Mouse (Mus musculus): ENCODE results near the gene Cfap54. TPM values are rescaled to one million over a fixed set of nuclear protein-coding genes. Genes with fewer than 3 reads are reported as not detected.

Cfap54 gene
- polyA plus RNA-seq, 1 experiment: 0.44 TPM

GRCm38 (mm10) chr10:92934506-92934905 lies 146.9 kb downstream of the Cfap54 start:
- Histone ChIP-seq H3K4me3 (ENCODE audit: control insufficient read depth, insufficient read depth, low read length) (no peak overlapping the region), H3K36me3 (ENCODE audit: control insufficient read depth, insufficient read depth, low read length) (no peaks in the 10 kb centered on the region), H3K27me3 (ENCODE audit: control insufficient read depth, insufficient read depth, low read length) (no peaks in the 10 kb centered on the region), H3K4me1 (replicated peaks; ENCODE audit: control insufficient read depth, insufficient read depth, low read length) (no peaks in the 10 kb centered on the region), H3K27ac (ENCODE audit: control insufficient read depth, insufficient read depth, low read length) (no peak overlapping the region)
- no peak for TF ChIP-seq POLR2A (IDR thresholded peaks at IDR 0.05; ENCODE audit: control insufficient read depth, extremely low read depth, insufficient read depth, low read length, poor library complexity)
- TF ChIP-seq CTCF (IDR thresholded peaks at IDR 0.05; ENCODE audit: borderline replicate concordance, control insufficient read depth, extremely low read depth, insufficient read depth, low read length, poor library complexity): no peak
- 64% methylated on average over 5 of the region's 5 CpGs for WGBS
- no peak for DNase-seq

DNA sequence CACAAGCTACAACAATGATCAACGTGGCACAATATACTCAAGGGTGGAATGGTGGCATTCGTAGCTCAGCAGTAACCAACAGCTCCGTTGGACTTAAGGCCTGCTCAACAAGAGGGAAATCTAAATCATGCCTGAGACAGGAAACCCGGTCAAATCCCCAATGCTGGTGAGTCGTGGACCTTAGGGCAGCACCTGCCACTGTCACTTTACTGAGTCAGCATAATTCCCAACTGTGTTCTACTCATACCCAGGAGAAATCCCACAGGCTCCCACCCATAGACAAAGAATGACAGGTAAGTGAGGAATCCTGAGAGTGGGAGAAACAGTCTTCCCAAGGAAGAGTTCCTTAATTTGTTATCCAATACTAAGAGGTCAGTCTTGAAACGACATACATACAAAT lies 147.8 kb downstream of the Cfap54 start:
- WGBS: 76% methylated on average over 6 of the region's 6 CpGs
- Histone ChIP-seq H3K36me3 (ENCODE audit: control insufficient read depth, insufficient read depth, low read length) (no peaks in the 10 kb centered on the region), H3K4me1 (replicated peaks; ENCODE audit: control insufficient read depth, insufficient read depth, low read length) (no peaks in the 10 kb centered on the region), H3K4me3 (ENCODE audit: control insufficient read depth, insufficient read depth, low read length) (no peak overlapping the region), H3K27ac (ENCODE audit: control insufficient read depth, insufficient read depth, low read length) (no peak overlapping the region), H3K27me3 (ENCODE audit: control insufficient read depth, insufficient read depth, low read length) (no peaks in the 10 kb centered on the region)
- DNase-seq: no peak
- TF ChIP-seq POLR2A (IDR thresholded peaks at IDR 0.05; ENCODE audit: control insufficient read depth, extremely low read depth, insufficient read depth, low read length, poor library complexity) (no peak), CTCF (IDR thresholded peaks at IDR 0.05; ENCODE audit: borderline replicate concordance, control insufficient read depth, extremely low read depth, insufficient read depth, low read length, poor library complexity) (no peak)

GRCm38 (mm10) chr10:92932464-92932863 lies 149.0 kb downstream of the Cfap54 start:
- WGBS: 93% methylated on average over 12 of the region's 12 CpGs
- no peak for DNase-seq
- no peak overlapping the region for H3K27ac ChIP-seq (ENCODE audit: control insufficient read depth, insufficient read depth, low read length)
- no peaks in the 10 kb centered on the region for H3K4me1 ChIP-seq (replicated peaks; ENCODE audit: control insufficient read depth, insufficient read depth, low read length)
- TF ChIP-seq CTCF (IDR thresholded peaks at IDR 0.05; ENCODE audit: borderline replicate concordance, control insufficient read depth, extremely low read depth, insufficient read depth, low read length, poor library complexity): no peak
- TF ChIP-seq POLR2A (IDR thresholded peaks at IDR 0.05; ENCODE audit: control insufficient read depth, extremely low read depth, insufficient read depth, low read length, poor library complexity): no peak
- H3K4me3 ChIP-seq (ENCODE audit: control insufficient read depth, insufficient read depth, low read length): no peak overlapping the region
- H3K36me3 ChIP-seq (ENCODE audit: control insufficient read depth, insufficient read depth, low read length): no peaks in the 10 kb centered on the region
- no peaks in the 10 kb centered on the region for H3K27me3 ChIP-seq (ENCODE audit: control insufficient read depth, insufficient read depth, low read length)

DNA sequence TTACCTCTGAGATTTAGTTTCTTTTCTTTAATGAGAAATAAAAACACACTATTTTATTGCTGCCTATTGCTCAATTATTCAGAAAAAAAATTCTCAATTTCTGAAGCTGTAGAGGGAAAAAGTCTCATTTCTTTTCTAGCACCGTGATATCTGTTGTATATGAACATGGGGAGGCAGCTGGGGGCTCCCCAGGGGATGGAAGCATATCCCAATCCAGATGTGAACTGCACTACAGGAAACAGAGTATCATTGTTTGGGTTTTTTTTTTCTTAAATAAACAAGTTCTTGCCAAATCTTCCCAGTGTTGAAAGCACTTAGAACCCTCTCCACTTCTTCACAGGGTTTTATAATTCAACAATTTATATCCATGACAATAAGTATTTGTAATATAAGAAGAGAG lies 151.4 kb downstream of the Cfap54 start:
- no peak for DNase-seq
- TF ChIP-seq CTCF (IDR thresholded peaks at IDR 0.05; ENCODE audit: borderline replicate concordance, control insufficient read depth, extremely low read depth, insufficient read depth, low read length, poor library complexity) (no peak), POLR2A (IDR thresholded peaks at IDR 0.05; ENCODE audit: control insufficient read depth, extremely low read depth, insufficient read depth, low read length, poor library complexity) (no peak)
- H3K27ac ChIP-seq (ENCODE audit: control insufficient read depth, insufficient read depth, low read length): no peak overlapping the region
- H3K4me3 ChIP-seq (ENCODE audit: control insufficient read depth, insufficient read depth, low read length): no peak overlapping the region
- H3K27me3 ChIP-seq (ENCODE audit: control insufficient read depth, insufficient read depth, low read length): no peaks in the 10 kb centered on the region
- H3K36me3 ChIP-seq (ENCODE audit: control insufficient read depth, insufficient read depth, low read length): no peaks in the 10 kb centered on the region
- WGBS: 91% methylated on average over 1 of the region's 1 CpGs
- no peaks in the 10 kb centered on the region for H3K4me1 ChIP-seq (replicated peaks; ENCODE audit: control insufficient read depth, insufficient read depth, low read length)

- no peak for DNase-seq
Observed at GRCm38 (mm10) chr10:92928256-92928655, 153.2 kb downstream of the Cfap54 start.

GRCm38 (mm10) chr10:92918551-92918950 lies 162.9 kb downstream of the Cfap54 start:
- 97% methylated on average over 1 of the region's 1 CpGs for WGBS
- H3K27ac ChIP-seq (ENCODE audit: control insufficient read depth, insufficient read depth, low read length): no peak overlapping the region
- TF ChIP-seq CTCF (IDR thresholded peaks at IDR 0.05; ENCODE audit: borderline replicate concordance, control insufficient read depth, extremely low read depth, insufficient read depth, low read length, poor library complexity) (no peak), POLR2A (IDR thresholded peaks at IDR 0.05; ENCODE audit: control insufficient read depth, extremely low read depth, insufficient read depth, low read length, poor library complexity) (no peak)

More at GRCm38 (mm10) chr10:92928256-92928655, 153.2 kb downstream of the Cfap54 start:
- H3K4me3 ChIP-seq (ENCODE audit: control insufficient read depth, insufficient read depth, low read length): no peak overlapping the region
- 91% methylated on average over 3 of the region's 3 CpGs for WGBS
- H3K4me1 ChIP-seq (replicated peaks; ENCODE audit: control insufficient read depth, insufficient read depth, low read length): no peaks in the 10 kb centered on the region
- TF ChIP-seq POLR2A (IDR thresholded peaks at IDR 0.05; ENCODE audit: control insufficient read depth, extremely low read depth, insufficient read depth, low read length, poor library complexity): no peak
- TF ChIP-seq CTCF (IDR thresholded peaks at IDR 0.05; ENCODE audit: borderline replicate concordance, control insufficient read depth, extremely low read depth, insufficient read depth, low read length, poor library complexity): no peak
- no peaks in the 10 kb centered on the region for H3K27me3 ChIP-seq (ENCODE audit: control insufficient read depth, insufficient read depth, low read length)
- no peak overlapping the region for H3K27ac ChIP-seq (ENCODE audit: control insufficient read depth, insufficient read depth, low read length)
- H3K36me3 ChIP-seq (ENCODE audit: control insufficient read depth, insufficient read depth, low read length): no peaks in the 10 kb centered on the region

DNA sequence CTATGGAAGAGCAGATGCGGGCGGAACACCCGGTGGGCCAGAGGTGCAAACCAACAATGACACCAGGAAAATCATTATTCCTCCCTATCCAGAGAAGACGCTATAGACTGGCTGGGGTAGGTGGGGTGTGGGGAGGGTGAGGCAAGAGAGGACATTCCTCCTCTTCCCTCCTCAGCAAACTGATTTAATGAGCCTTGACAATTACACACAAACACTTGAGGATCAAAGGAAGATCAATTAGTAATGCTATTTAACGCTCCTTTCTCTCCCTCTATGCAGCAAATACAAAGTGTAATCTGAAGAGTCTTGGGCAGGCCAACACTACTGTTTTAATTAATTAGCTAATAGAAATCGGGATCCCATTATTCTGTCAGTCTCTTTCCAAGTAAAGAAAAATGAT lies 174.2 kb downstream of the Cfap54 start:
- no peak overlapping the region for H3K27ac ChIP-seq (ENCODE audit: control insufficient read depth, insufficient read depth, low read length)
- H3K36me3 ChIP-seq (ENCODE audit: control insufficient read depth, insufficient read depth, low read length): no peaks in the 10 kb centered on the region
- DNase-seq: no peak
- 91% methylated on average over 6 of the region's 6 CpGs for WGBS
- H3K4me3 ChIP-seq (ENCODE audit: control insufficient read depth, insufficient read depth, low read length): no peak overlapping the region
- no peaks in the 10 kb centered on the region for H3K27me3 ChIP-seq (ENCODE audit: control insufficient read depth, insufficient read depth, low read length)
- H3K4me1 ChIP-seq (replicated peaks; ENCODE audit: control insufficient read depth, insufficient read depth, low read length): no peaks in the 10 kb centered on the region
- TF ChIP-seq CTCF (IDR thresholded peaks at IDR 0.05; ENCODE audit: borderline replicate concordance, control insufficient read depth, extremely low read depth, insufficient read depth, low read length, poor library complexity) (no peak), POLR2A (IDR thresholded peaks at IDR 0.05; ENCODE audit: control insufficient read depth, extremely low read depth, insufficient read depth, low read length, poor library complexity) (no peak)

More at GRCm38 (mm10) chr10:92918551-92918950, 162.9 kb downstream of the Cfap54 start:
- no peak for DNase-seq
- Histone ChIP-seq H3K27me3 (ENCODE audit: control insufficient read depth, insufficient read depth, low read length) (no peaks in the 10 kb centered on the region), H3K4me1 (replicated peaks; ENCODE audit: control insufficient read depth, insufficient read depth, low read length) (no peaks in the 10 kb centered on the region), H3K4me3 (ENCODE audit: control insufficient read depth, insufficient read depth, low read length) (no peak overlapping the region), H3K36me3 (ENCODE audit: control insufficient read depth, insufficient read depth, low read length) (no peaks in the 10 kb centered on the region)
